Mouse (Mus musculus) E14TG2a.4 (cell line): ENCODE data around the gene Tmc3.
A peak's percentile ranks its signal among the peaks of the same experiment; 100 is the strongest.

Experiments
- H3K27me3 ChIP-seq: 2 replicates; pipeline ENCODE4 v1.6.1; 2014; ENCODE audit warnings: low read length, control low read depth; ENCODE audit not compliant: insufficient read depth
- H3K36me3 ChIP-seq: 2 replicates; pipeline ENCODE4 v1.6.1; 2014; ENCODE audit warnings: low read length, control low read depth; ENCODE audit not compliant: insufficient read depth
- H3K4me1 ChIP-seq: replicated peaks from 2 replicates; pipeline ENCODE4 v1.6.1; 2014; ENCODE audit warnings: low read depth, low read length, control low read depth
- H3K4me3 ChIP-seq: replicated peaks from 2 replicates; pipeline ENCODE4 v1.5.1; 2014; ENCODE audit warnings: mild to moderate bottlenecking, low read length
- H3K9me3 ChIP-seq: 2 replicates; pipeline ENCODE4 v1.6.1; 2014; ENCODE audit warnings: low read length, control low read depth
- CTCF ChIP-seq: conservative IDR thresholded peaks from 2 replicates; pipeline ENCODE4 v1.5.1; 2014; ENCODE audit warnings: low read length
- NANOG ChIP-seq: IDR thresholded peaks from 2 replicates; pipeline ENCODE4 v1.6.1; 2014; ENCODE audit warnings: borderline replicate concordance, low read length, mixed read lengths
- POU5F1 ChIP-seq: IDR thresholded peaks from 2 replicates; pipeline ENCODE4 v1.6.1; 2014; ENCODE audit warnings: low read length, borderline replicate concordance

Tmc3 gene

DNA sequence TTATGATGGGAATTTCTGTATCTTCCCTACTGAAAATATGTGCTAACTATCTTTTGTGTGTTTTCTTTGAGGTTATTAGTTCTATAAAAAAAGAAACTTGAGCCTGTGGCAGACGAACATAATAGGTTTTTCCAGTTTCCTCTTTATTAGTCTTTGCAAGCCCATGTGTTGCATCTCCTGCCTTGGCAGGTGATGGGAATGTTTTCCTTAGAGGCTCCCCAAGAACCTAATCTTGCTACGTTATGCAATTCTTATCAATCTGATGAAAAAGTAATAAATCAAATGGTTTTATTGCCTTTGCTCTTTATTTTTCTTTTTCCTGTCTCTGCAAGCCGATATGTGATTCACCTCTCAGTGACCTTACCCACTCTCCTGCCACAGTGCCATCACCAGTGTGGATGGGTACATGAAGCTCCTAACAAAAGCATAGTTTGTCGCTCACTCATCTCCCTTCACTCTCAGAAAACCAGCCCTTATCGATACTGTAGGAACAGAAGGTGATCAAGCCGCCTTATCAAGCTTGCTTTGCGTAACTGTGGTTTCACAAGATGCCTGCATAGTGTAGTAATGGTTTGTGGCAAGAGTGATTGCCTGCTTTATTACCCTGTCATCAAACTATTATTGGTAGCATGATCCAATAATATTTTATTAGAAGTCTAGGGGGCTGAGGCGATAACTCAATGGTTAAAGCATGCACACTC lies 42.0 kb downstream of the Tmc3 start:
- no peak for TF ChIP-seq CTCF
- TF ChIP-seq NANOG = no peak
- no peak for TF ChIP-seq POU5F1
- peaks cover 7% of the 10 kb centered on the region for H3K4me1 ChIP-seq

DNA sequence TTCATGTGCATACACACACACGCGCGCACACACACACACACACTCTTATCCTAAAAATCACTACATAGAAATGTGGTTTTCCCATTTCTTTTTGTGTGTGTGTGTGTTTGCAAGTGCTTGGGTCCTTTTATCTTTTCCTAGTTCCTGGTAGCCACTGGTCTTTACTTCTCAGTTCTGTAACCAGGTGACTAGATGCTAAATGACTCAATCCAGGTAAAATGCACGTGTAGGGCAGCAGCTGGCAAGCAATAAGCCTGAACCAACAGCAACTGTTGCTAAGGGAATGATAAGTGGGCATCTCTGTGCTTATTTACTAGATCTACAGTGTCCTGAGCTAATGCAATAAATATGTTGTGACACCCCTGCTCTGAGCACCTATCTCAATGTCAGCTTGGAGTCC lies 42.6 kb downstream of the Tmc3 start:
- Histone ChIP-seq H3K27me3 (no peaks in the 10 kb centered on the region), H3K4me1 (peaks cover 8% of the 10 kb centered on the region), H3K36me3 (no peaks in the 10 kb centered on the region), H3K9me3 (no peaks in the 10 kb centered on the region), H3K4me3 (no peak overlapping the region)
- TF ChIP-seq POU5F1 (no peak), CTCF (no peak), NANOG (no peak)

More for the DNA sequence above, 42.0 kb downstream of the Tmc3 start:
- Histone ChIP-seq H3K9me3 (no peaks in the 10 kb centered on the region), H3K4me3 (no peak overlapping the region), H3K27me3 (no peaks in the 10 kb centered on the region), H3K36me3 (no peaks in the 10 kb centered on the region)

DNA sequence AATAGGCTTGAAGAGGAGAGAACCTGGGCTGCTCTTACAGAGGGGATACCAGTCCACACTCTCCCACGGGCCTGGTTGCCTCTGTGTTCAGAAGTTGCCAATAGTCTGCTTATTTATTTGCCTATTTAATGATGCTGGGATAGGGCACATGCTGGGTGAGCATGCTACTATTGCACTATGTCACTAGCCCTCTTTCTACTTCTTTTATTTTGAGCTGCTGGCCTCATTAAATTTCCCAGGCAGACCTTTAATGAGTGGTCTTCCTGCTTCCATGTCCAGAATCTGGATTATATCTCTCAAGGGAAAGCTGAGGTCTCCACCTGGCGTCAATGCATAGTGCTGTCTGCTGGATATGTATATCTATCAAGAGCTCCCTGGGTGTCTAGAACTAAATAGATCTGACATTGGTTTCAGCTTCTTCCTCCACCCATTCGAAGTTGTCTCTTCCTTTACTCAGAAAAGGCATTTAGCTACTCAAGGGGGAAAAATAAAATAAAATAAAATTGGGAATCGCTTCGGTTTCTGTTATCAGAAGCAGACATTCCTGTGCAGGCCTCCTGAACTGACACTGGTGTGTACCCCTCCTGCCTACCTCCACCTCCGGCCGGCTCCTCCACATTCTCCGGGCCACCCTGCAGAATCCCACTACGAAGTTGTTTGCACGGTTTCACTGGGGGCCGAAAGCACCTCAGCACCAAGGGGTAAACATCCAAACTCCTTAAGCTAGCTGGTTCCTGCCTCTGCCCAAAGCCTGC lies 46.5 kb downstream of the Tmc3 start:
- Histone ChIP-seq H3K4me1 (peaks cover 19% of the 10 kb centered on the region), H3K27me3 (no peaks in the 10 kb centered on the region; the same call in 1 of the 2 replicates), H3K36me3 (peaks cover 19% of the 10 kb centered on the region), H3K4me3 (peak overlapping the region; percentile 87), H3K9me3 (no peaks in the 10 kb centered on the region)
- TF ChIP-seq CTCF (no peak), NANOG (no peak)

DNA sequence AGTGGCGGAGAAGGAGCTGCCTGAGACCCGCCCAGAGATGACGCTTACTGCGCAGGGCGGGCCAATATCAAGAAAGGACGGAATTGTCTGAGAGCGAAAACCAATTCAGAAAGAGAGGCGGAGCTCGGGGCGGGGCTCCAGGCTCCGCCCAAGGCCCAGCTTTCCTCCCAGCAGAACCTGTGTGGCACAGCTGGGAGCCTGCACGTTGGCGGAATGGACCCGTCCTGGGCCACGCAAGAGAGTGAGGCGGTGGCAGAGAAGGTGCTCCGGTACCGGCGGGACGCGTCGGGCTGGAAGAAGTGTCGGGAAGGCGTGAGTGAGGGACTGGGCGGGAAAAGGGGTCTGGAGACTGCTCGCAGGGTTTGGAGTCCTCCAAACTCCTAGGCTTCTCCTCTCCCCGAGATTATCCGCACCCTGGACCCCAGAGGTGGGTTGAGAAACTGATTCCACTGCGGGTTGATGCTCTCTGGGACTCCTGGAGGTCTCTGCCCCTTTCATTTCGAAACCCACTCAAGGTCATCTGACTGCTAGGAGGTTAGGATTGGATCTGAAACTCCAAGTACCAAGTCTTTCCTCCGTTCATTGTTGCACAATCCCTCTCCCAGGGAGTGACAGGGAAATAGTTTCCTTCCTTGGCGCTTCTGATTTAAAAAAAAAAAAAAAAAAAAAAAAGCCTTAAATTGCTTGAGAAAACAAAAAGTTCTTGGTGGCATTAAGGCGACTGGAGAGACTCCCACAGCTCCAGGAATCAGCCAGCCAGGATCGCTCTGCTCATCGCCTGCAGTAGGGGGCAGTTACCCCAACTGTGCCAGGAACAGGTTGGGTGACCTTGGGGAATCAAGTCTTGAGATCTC lies 47.3 kb downstream of the Tmc3 start, which contains the start of gene Stard5:
TSS of gene Stard5 (plus strand) at position 132 of the 854 bp plus-strand sequence.
- Histone ChIP-seq H3K27me3 (no peaks in the 10 kb centered on the region; the same call in 1 of the 2 replicates), H3K4me1 (peaks cover 19% of the 10 kb centered on the region), H3K9me3 (no peaks in the 10 kb centered on the region), H3K4me3 (peak within 1 kb of the TSS; percentile 87), H3K36me3 (peaks cover 27% of the 10 kb centered on the region)
- no peak; the same call in 1 of the 2 replicates for TF ChIP-seq NANOG
- TF ChIP-seq POU5F1 = no peak
- TF ChIP-seq CTCF = no peak

DNA sequence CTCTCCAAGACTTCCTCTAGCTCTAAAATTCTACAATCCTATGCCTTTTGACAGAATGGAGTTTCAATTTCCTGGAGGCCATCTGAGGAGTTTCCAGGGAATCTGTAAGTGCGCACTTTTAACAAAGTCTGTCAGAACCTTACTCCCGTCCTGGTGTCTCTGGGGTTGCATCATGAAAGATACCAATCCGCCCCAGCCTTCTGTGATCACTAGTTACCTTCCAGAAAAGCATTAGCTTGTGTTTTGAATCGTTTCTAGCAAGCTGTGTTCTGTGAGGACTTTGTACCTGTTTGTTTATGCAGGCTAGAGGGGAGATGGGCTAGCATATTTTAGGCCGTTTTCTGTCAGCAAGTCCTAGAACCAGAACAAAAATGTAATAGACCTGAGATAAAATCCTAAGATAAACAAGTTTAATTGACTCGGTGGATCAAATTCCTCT lies 48.0 kb downstream of the Tmc3 start:
- Histone ChIP-seq H3K36me3 (peaks cover 33% of the 10 kb centered on the region), H3K9me3 (no peaks in the 10 kb centered on the region), H3K4me3 (peak overlapping the region; percentile 87), H3K4me1 (peaks cover 19% of the 10 kb centered on the region), H3K27me3 (no peaks in the 10 kb centered on the region; the same call in 1 of the 2 replicates)
- TF ChIP-seq NANOG (no peak), CTCF (no peak), POU5F1 (no peak)

DNA sequence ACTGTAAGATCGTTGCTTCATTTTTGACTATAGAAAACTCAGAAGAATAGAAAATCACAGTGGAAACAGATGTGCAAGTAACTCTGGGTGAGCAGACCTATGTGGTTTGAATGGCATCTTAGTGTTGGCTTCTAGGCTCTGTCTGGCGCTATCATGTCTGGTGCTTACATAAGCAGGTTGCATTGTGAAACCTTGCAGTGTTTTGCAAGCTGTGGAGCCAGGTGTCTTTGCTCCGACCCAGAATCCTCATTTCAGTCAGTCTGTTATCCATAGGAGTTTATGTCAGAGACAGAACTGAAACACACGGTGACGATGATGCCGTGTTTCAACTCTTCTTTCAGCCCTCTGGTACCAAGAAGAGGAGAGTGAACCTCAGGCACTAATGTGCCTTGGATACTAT lies 49.1 kb downstream of the Tmc3 start:
- TF ChIP-seq CTCF = no peak
- no peak for TF ChIP-seq NANOG
- no peak for TF ChIP-seq POU5F1
- H3K4me1 ChIP-seq = peaks cover 19% of the 10 kb centered on the region
- no peaks in the 10 kb centered on the region; the same call in 1 of the 2 replicates for H3K27me3 ChIP-seq
- no peaks in the 10 kb centered on the region for H3K9me3 ChIP-seq
- H3K4me3 ChIP-seq = no peak overlapping the region
- H3K36me3 ChIP-seq = peaks cover 44% of the 10 kb centered on the region

DNA sequence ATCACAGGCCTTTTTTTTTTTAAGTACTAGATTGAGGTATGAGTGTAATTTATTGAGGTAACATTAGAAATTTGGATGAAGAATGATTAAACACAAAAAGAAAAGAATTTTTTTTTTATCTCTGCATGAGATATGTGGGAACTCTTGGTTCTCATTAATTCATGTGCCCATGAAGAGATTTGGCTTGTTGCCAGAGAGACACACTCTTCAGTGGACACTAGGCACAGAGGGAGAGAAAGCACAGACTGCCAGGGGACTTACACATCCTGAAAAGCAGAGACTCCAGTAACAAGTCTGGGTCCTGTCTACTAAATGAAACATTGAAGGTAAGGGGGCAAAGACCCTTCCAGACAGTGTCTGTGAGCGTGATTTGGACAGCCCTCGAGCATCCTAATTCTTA lies 51.0 kb downstream of the Tmc3 start:
- no peaks in the 10 kb centered on the region for H3K9me3 ChIP-seq
- no peak for TF ChIP-seq CTCF
- TF ChIP-seq POU5F1 = no peak
- no peak for TF ChIP-seq NANOG
- peaks cover 62% of the 10 kb centered on the region for H3K36me3 ChIP-seq
- no peaks in the 10 kb centered on the region; the same call in 1 of the 2 replicates for H3K27me3 ChIP-seq
- H3K4me3 ChIP-seq = no peak overlapping the region
- peaks cover 19% of the 10 kb centered on the region for H3K4me1 ChIP-seq

DNA sequence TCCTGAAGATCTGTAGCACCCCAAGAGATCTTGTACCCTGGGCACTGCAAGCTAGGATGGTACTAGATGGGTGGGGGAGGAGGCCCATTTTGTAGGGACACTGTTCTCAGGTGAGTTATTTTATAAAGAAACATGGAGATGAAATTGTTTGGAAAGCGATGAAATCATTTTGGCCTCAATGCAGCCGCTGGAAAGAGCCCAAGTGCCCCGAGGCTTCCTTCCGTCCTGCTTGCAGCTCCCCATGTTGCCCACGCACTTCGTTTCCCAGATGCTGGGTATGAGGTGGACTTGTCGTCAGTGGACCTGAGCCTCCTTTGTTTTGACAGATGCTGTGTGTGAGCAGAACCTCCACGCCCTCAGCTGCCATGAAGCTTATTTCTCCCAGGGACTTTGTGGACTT lies 51.7 kb downstream of the Tmc3 start:
- no peak for TF ChIP-seq NANOG
- peaks cover 14% of the 10 kb centered on the region for H3K4me1 ChIP-seq
- H3K36me3 ChIP-seq = peaks cover 68% of the 10 kb centered on the region
- H3K27me3 ChIP-seq = no peaks in the 10 kb centered on the region; the same call in 1 of the 2 replicates
- no peak overlapping the region for H3K4me3 ChIP-seq
- H3K9me3 ChIP-seq = no peaks in the 10 kb centered on the region
